Mouse (Mus musculus) brain, embryonic 14.5 days (tissue): Measurements from ENCODE around the gene Sorcs2.

Source experiments
- CTCF ChIP-seq: fragments of 200-500 bp; IDR thresholded peaks from 2 replicates; pipeline ENCODE4 v1.5.1; 2012; ENCODE audit warnings: inconsistent platforms, mild to moderate bottlenecking, moderate library complexity, borderline replicate concordance; ENCODE audit not compliant: insufficient read depth, insufficient read length; ENCODE audit errors: extremely low read depth
- POLR2A ChIP-seq: fragments of 200-500 bp; IDR thresholded peaks from 2 replicates; pipeline ENCODE4 v1.6.1; 2012; ENCODE audit warnings: mild to moderate bottlenecking, inconsistent platforms, borderline replicate concordance; ENCODE audit not compliant: poor library complexity, insufficient read depth, insufficient read length, severe bottlenecking; ENCODE audit errors: extremely low read depth

DNA sequence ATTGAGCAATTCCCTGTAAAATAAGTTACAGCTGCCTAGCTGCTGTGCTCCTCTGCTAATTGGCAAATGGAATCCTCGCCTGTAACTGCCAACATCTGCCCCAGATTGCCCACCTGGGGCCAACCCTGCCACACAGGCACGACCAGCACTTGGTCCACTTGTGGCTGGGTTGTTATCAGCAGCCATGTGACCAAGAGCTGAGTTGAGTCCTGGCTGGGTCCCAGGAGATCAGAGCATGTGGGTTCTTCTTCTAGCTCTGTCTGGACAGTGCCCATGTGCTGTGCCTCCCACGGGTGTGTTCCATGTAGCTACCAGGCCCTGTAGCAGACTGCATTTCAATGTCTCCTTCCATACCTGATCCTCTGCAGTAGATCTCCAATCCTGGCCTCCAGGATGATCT lies 286.4 kb downstream of the Sorcs2 start:
- no peak for TF ChIP-seq CTCF
- no peak for TF ChIP-seq POLR2A
